Mouse (Mus musculus): ENCODE results near the gene Mettl13.

GRCm38 (mm10) chr1:162582884-162583283 lies 34.5 kb upstream of the Mettl13 start:
- TF ChIP-seq CTCF (IDR thresholded peaks at IDR 0.05; ENCODE audit: insufficient read depth, low read depth, low read length) (no peak), POLR2A (IDR thresholded peaks at IDR 0.05; ENCODE audit: insufficient read depth, low read depth, low read length) (no peak)
